Mouse (Mus musculus) CH12.LX (cell line): Measurements from ENCODE around the gene Myocos. TPM values are rescaled to one million over a fixed set of nuclear protein-coding genes. Genes with fewer than 3 reads are reported as not detected.
A peak's percentile ranks its signal among the peaks of the same experiment; 100 is the strongest.

Experiments
- DNase-seq: peaks from one replicate; pipeline ENCODE4 v3.0.0-alpha.2; 2013; ENCODE audit errors: extremely low read depth
- H3K27ac ChIP-seq: 2 replicates; pipeline ENCODE4 v1.5.1; 2012; ENCODE audit warnings: low read depth, mild to moderate bottlenecking, control low read depth, moderate library complexity; ENCODE audit not compliant: insufficient read depth
- H3K27me3 ChIP-seq: replicated peaks from 2 replicates; pipeline ENCODE3; 2012; ENCODE audit warnings: inconsistent platforms
- H3K36me3 ChIP-seq, 2 experiments: replicated peaks in 1 of 2; 2 replicates each; pipeline versions ENCODE3 to v1.6.1; 2012; ENCODE audit warnings: inconsistent platforms in 1 of 2, low read length in 1 of 2, mild to moderate bottlenecking in 1 of 2, mixed read lengths in 1 of 2, moderate library complexity in 1 of 2; ENCODE audit not compliant: control insufficient read depth in 1 of 2, insufficient read depth in 1 of 2
- H3K4me1 ChIP-seq, 2 experiments: 2 replicates each; pipeline ENCODE4 v1.6.1; 2012; ENCODE audit warnings: inconsistent platforms in 1 of 2, moderate library complexity in 1 of 2; ENCODE audit not compliant: insufficient read depth in 2 of 2, control insufficient read depth in 1 of 2
- H3K4me2 ChIP-seq: 2 replicates; pipeline ENCODE4 v1.6.1; 2012; ENCODE audit warnings: low read depth, mild to moderate bottlenecking, control low read depth; ENCODE audit not compliant: poor library complexity, insufficient read depth, severe bottlenecking
- H3K4me3 ChIP-seq, 3 experiments: fragments of 150-350 bp in 1 of 3; sonication (generic) in 1 of 3; replicated peaks in 1 of 3; 2 replicates each; pipeline versions ENCODE3 to v1.5.1; 2011 to 2012; ENCODE audit warnings: low read depth in 2 of 3, low read length in 2 of 3, mild to moderate bottlenecking in 2 of 3, moderate library complexity in 2 of 3, control low read depth in 1 of 3, improper control_type of control experiment in 1 of 3, inconsistent platforms in 1 of 3, mixed read lengths in 1 of 3; ENCODE audit not compliant: poor library complexity in 1 of 3
- H3K79me2 ChIP-seq: replicated peaks from 2 replicates; pipeline ENCODE4 v1.6.1; 2012; ENCODE audit warnings: mild to moderate bottlenecking, moderate library complexity; ENCODE audit not compliant: control insufficient read depth, poor library complexity, insufficient read depth, severe bottlenecking; ENCODE audit errors: extremely low read depth
- H3K9ac ChIP-seq: 2 replicates; pipeline ENCODE4 v1.6.1; 2012; ENCODE audit warnings: low read depth, mild to moderate bottlenecking, control low read depth, moderate library complexity; ENCODE audit not compliant: insufficient read depth
- H3K9me3 ChIP-seq: replicated peaks from 2 replicates; pipeline ENCODE3; 2012; ENCODE audit warnings: low read length, inconsistent platforms, mixed read lengths
- BHLHE40 ChIP-seq: IDR thresholded peaks from 2 replicates; pipeline ENCODE4 v1.6.1; 2011; ENCODE audit warnings: mild to moderate bottlenecking, low read depth, low read length, improper control_type of control experiment
- CTCF ChIP-seq, 2 experiments: IDR thresholded peaks in 1 of 2; conservative IDR thresholded peaks in 1 of 2; 2 replicates each; pipeline ENCODE4 v1.5.1; 2011 to 2012; ENCODE audit warnings: low read depth in 2 of 2, low read length in 2 of 2, improper control_type of control experiment in 1 of 2, inconsistent platforms in 1 of 2, mild to moderate bottlenecking in 1 of 2, moderate library complexity in 1 of 2
- ELF1 ChIP-seq: IDR thresholded peaks from 2 replicates; pipeline ENCODE4 v1.6.1; 2014; ENCODE audit warnings: low read depth, mild to moderate bottlenecking, inconsistent platforms, low read length, improper control_type of control experiment
- IRF4 ChIP-seq: IDR thresholded peaks from 2 replicates; pipeline ENCODE4 v1.6.1; 2014; ENCODE audit warnings: low read depth, mild to moderate bottlenecking, inconsistent platforms, low read length, improper control_type of control experiment
- KAT2A ChIP-seq: IDR thresholded peaks from 2 replicates; pipeline ENCODE4 v1.6.1; 2012; ENCODE audit warnings: low read length, improper control_type of control experiment, inconsistent platforms; ENCODE audit not compliant: insufficient replicate concordance
- MAFK ChIP-seq: IDR thresholded peaks from 2 replicates; pipeline ENCODE4 v1.6.1; 2011; ENCODE audit warnings: low read length, improper control_type of control experiment; ENCODE audit not compliant: insufficient replicate concordance
- MEF2A ChIP-seq: IDR thresholded peaks from 2 replicates; pipeline ENCODE4 v1.6.1; 2014; ENCODE audit warnings: low read depth, mild to moderate bottlenecking, inconsistent platforms, low read length, improper control_type of control experiment, borderline replicate concordance
- MYC ChIP-seq: IDR thresholded peaks from 2 replicates; pipeline ENCODE4 v1.6.1; 2011; ENCODE audit warnings: low read depth, mild to moderate bottlenecking, improper control_type of control experiment, low read length
- POLR2AphosphoS2 ChIP-seq: IDR thresholded peaks from 2 replicates; pipeline ENCODE4 v1.6.1; 2011; ENCODE audit warnings: low read depth, low read length, improper control_type of control experiment
- RAD21 ChIP-seq: IDR thresholded peaks from 2 replicates; pipeline ENCODE4 v1.6.1; 2011; ENCODE audit warnings: low read depth, mild to moderate bottlenecking, low read length, improper control_type of control experiment, moderate library complexity
- SIN3A ChIP-seq: IDR thresholded peaks from 2 replicates; pipeline ENCODE4 v1.6.1; 2012; ENCODE audit warnings: low read length, improper control_type of control experiment, inconsistent platforms
- SMC3 ChIP-seq: IDR thresholded peaks from 2 replicates; pipeline ENCODE4 v1.6.1; 2011; ENCODE audit warnings: low read depth, low read length, improper control_type of control experiment
- USF1 ChIP-seq: IDR thresholded peaks from 2 replicates; pipeline ENCODE4 v1.6.1; 2014; ENCODE audit warnings: low read depth, mild to moderate bottlenecking, inconsistent platforms, low read length, improper control_type of control experiment
- USF2 ChIP-seq: conservative IDR thresholded peaks from 2 replicates; pipeline ENCODE4 v1.6.1; 2011; ENCODE audit warnings: low read depth, low read length, improper control_type of control experiment
- ZC3H11A ChIP-seq: IDR thresholded peaks from 2 replicates; pipeline ENCODE4 v1.6.1; 2012; ENCODE audit warnings: low read depth, mild to moderate bottlenecking, inconsistent platforms, low read length, improper control_type of control experiment
- dilution Hi-C: fragments of 300-500 bp; cut with MboI; formaldehyde crosslinking; loops from 2 replicates; pipeline ENCODE4 v1.14.3; 2020; ENCODE audit warnings: low sequenced_read_pairs; ENCODE audit not compliant: extremely low pct_unique_long_range_greater_than_20kb, extremely low pct_ligation_motif_present
- in situ Hi-C: fragments of 300-500 bp; cut with MboI; formaldehyde crosslinking; loops from 3 replicates; pipeline ENCODE4 v1.14.3; 2019; ENCODE audit warnings: low sequenced_read_pairs, low pct_ligation_motif_present, low pct_unique_long_range_greater_than_20kb, mixed read lengths
- polyA plus RNA-seq: library from polyadenylated mRNA; unstranded; fragments of >175 nt; gene quantifications from 2 replicates; pipeline ENCODE4 v1.2.1, GENCODE M21; 2012; ENCODE audit warnings: low read depth; ENCODE audit not compliant: insufficient read length
- total RNA-seq, 2 experiments: library from RNA; depleted of rRNA; stranded (reverse); fragments of 300-350 nt in 1 of 2; fragments of >200 nt in 1 of 2; gene quantifications; 2 replicates each; pipeline ENCODE4 v1.2.3; 2012 to 2014

Myocos gene
- total and polyA plus RNA-seq, 3 experiments: not detected

- H3K79me2 ChIP-seq: no peaks in the 10 kb centered on the region
- DNase-seq: no peak
Observed at GRCm38 (mm10) chr1:162665486-162666174, 7.6 kb upstream of the Myocos start.

GRCm38 (mm10) chr1:162664826-162665475 is 6.9 kb upstream of the Myocos start:
- Histone ChIP-seq H3K4me1 (no peaks in the 10 kb centered on the region; a peak in 1 of 4 replicates), H3K79me2 (no peaks in the 10 kb centered on the region), H3K4me2 (peak overlapping the region; percentile 25; the same call in 1 of the 2 replicates), H3K4me3 (no peak overlapping the region), H3K9ac (no peak overlapping the region), H3K27ac (no peak overlapping the region), H3K36me3 (peaks cover 6 to 15% of the 10 kb centered on the region in 2 experiments), H3K9me3 (no peaks in the 10 kb centered on the region), H3K27me3 (no peaks in the 10 kb centered on the region)
- in situ Hi-C loops (loop anchor here (5.0 to 10.0 kb wide), 2 partner anchors 113 to 300 kb away; no protein-coding TSS in a partner anchor), dilution Hi-C loops (no loop called here)
- TF ChIP-seq SMC3 (peak; percentile 89), BHLHE40 (0 out of 2 replicates have a peak, but pooled peaks have one; percentile 16), MYC (peak; percentile 70; the same call in 1 of the 2 replicates), USF1 (no peak), CTCF (conservative IDR thresholded peaks at IDR 0.05 in 1 of 2, IDR thresholded peaks at IDR 0.05 in 1 of 2; ENCODE audit: low read depth in 2 of 2, low read length in 2 of 2) (peak; percentile 62 to 95), IRF4 (peak; percentile 64; the same call in 1 of the 2 replicates), ELF1 (0 out of 2 replicates have a peak, but pooled peaks have one; percentile 24), ZC3H11A (peak; percentile 80), MAFK (no peak), SIN3A (0 out of 2 replicates have a peak, but pooled peaks have one; percentile 55), KAT2A (no peak), MEF2A (peak; percentile 38; the same call in 1 of the 2 replicates), RAD21 (peak; percentile 97)
- DNase-seq: peak; percentile 75

More at GRCm38 (mm10) chr1:162665486-162666174, 7.6 kb upstream of the Myocos start:
- peaks cover 12 to 22% of the 10 kb centered on the region in 2 experiments for H3K36me3 ChIP-seq
- H3K27ac ChIP-seq: no peak overlapping the region
- H3K9ac ChIP-seq: no peak overlapping the region
- dilution Hi-C loops (no loop called here), in situ Hi-C loops (loop anchor here (10.0 kb wide), 1 partner anchor 301 kb away; no protein-coding TSS in a partner anchor)
- no peaks in the 10 kb centered on the region for H3K9me3 ChIP-seq
- no peaks in the 10 kb centered on the region; a peak in 1 of 4 replicates for H3K4me1 ChIP-seq
- H3K27me3 ChIP-seq: no peaks in the 10 kb centered on the region
- H3K4me3 ChIP-seq: peak overlapping the region in 1 of 3 experiments; percentile 45
- H3K4me2 ChIP-seq: peak overlapping the region; percentile 25
- TF ChIP-seq POLR2AphosphoS2 (no peak), USF2 (peak; percentile 38), USF1 (peak; percentile 48)
